Mouse (Mus musculus): ENCODE measurements around the gene Spdye4a. TPM values are rescaled to one million over a fixed set of nuclear protein-coding genes. Genes with fewer than 3 reads are reported as not detected.
"Not testable (repeated sequence)": the region's sequence is repeated elsewhere in the genome, so short reads cannot be mapped to it uniquely, and the experiment has no call there.

The Spdye4a gene
- polyA plus RNA-seq, 1 experiment from 2014 or later: not detected

- peak; percentile 98 for DNase-seq (ENCODE audit: low spot score)
Observed at GRCm38 (mm10) chr5:143235028-143235693, 8.5 kb upstream of the Spdye4a start, which contains the start of gene Zfp12. Gene Zfp12 (plus strand): TSS chr5:143235163.

GRCm38 (mm10) chr5:143222287-143222686 is 4.4 kb downstream of the Spdye4a start:
- no peak for DNase-seq (ENCODE audit: low spot score)

GRCm38 (mm10) chr5:143220996-143221395 is 5.7 kb downstream of the Spdye4a start:
- DNase-seq (ENCODE audit: low spot score): no peak

- no peak for DNase-seq (ENCODE audit: low spot score)
Observed at GRCm38 (mm10) chr5:143213832-143214231, 12.9 kb downstream of the Spdye4a start.

- DNase-seq (ENCODE audit: low spot score): no peak
Observed at GRCm38 (mm10) chr5:143205015-143205414, 21.7 kb downstream of the Spdye4a start.

GRCm38 (mm10) chr5:143196506-143196905 is 30.2 kb downstream of the Spdye4a start:
- no peak for DNase-seq (ENCODE audit: low spot score)

- DNase-seq (ENCODE audit: low spot score): no peak
Observed at GRCm38 (mm10) chr5:143195166-143195565, 31.5 kb downstream of the Spdye4a start.

DNA sequence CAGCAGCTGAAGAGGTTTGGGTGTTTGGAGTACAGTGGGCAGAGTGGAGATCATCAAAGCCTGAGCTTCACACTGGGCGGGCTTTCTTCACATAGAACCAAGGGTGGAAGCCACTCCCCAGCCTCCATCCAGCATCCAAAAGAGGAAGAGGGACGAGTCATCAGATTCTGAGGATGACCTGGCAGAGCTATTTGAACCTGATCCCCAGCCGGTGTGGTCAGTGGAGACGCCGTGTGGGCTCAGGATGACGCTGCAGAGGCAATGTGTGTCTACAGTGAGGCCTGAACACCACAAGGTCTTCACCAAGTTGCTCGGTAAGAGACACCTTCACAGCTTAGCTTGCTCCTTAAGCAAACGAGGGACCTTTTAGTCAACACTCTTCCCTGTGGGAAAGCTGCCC is 31.9 kb downstream of the Spdye4a start:
- not testable (repeated sequence) for DNase-seq (ENCODE audit: low spot score)

DNA sequence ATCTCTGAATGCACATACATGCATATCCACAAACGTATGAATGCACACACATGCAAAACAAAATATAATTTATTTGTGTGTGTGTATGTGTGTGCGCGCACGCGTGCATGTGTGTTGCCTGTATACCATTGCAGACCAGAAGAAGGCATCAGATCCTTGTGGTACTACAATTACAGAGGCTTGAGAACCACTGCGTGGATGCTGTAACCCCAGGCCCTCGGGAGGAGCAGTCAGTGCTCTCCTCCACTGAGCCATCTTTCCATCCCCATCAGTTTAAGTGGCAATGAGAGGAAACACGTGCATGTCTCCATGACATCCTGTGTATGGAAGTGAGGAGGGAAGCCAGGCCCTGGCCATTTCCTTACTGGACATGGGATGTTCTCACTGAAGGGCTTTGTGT is 33.9 kb downstream of the Spdye4a start:
- no peak for DNase-seq (ENCODE audit: low spot score)

- DNase-seq (ENCODE audit: low spot score): not testable (repeated sequence)
Observed at GRCm38 (mm10) chr5:143188014-143188413, 38.7 kb downstream of the Spdye4a start.

GRCm38 (mm10) chr5:143180255-143181076 is 46.2 kb downstream of the Spdye4a start, which contains the start of the genes Rbak and Spdye4b:
Gene Rbak (minus strand): TSS chr5:143180775.
Gene Spdye4b (plus strand): TSS chr5:143181017.
- peak; percentile 95 for DNase-seq (ENCODE audit: low spot score)

DNA sequence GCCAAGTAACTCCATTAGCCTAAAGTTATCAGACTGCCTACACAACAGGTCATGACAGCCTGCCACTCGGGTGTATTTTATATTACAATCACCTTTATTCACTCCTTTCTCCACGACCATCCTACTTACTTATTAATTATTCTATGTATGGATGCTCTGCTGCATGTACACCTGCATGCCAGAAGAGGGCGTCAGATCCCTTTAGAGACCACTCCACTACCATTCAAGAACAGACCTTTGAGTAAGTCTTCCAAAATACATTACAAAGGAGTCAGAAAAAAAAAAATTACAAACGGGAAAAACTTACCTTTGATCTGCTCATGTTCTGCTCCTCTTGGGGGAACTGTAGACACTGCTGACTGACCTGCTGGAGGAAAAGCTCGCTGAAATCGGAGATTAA is 47.5 kb downstream of the Spdye4a start:
- peak; percentile 39 for DNase-seq (ENCODE audit: low spot score)

GRCm38 (mm10) chr5:143177541-143178200 is 49.0 kb downstream of the Spdye4a start:
- DNase-seq (ENCODE audit: low spot score): no peak

GRCm38 (mm10) chr5:143175970-143176369 is 50.7 kb downstream of the Spdye4a start:
- DNase-seq (ENCODE audit: low spot score): no peak

Other genes starting within 250 kb of the Spdye4a start
- gene Rnf216, start 113.9 kb downstream of the Spdye4a start, polyA plus RNA-seq (2015; fragmentation: Nextera tagmentation; extraction: Ambion mirVana): 13.1 and 13.5 TPM in 2 replicates
- 0.03 TPM in 1 of 2 replicates, not detected in the other for gene Olfr718-ps1, start 79.3 kb downstream of the Spdye4a start, polyA plus RNA-seq (2015; fragmentation: Nextera tagmentation; extraction: Ambion mirVana)
- gene Rbak, start 46.1 kb downstream of the Spdye4a start, polyA plus RNA-seq (2015; fragmentation: Nextera tagmentation; extraction: Ambion mirVana): 8.2 and 9.1 TPM in 2 replicates
- 0.08 TPM in 1 of 2 replicates, not detected in the other for gene Spdye4b, start 45.9 kb downstream of the Spdye4a start, polyA plus RNA-seq (2015; fragmentation: Nextera tagmentation; extraction: Ambion mirVana)
- 7.9 and 8.1 TPM in 2 replicates for gene Zfp12, start 8.3 kb upstream of the Spdye4a start, polyA plus RNA-seq (2015; fragmentation: Nextera tagmentation; extraction: Ambion mirVana)
- gene Zfp316, start 43.1 kb upstream of the Spdye4a start, polyA plus RNA-seq (2015; fragmentation: Nextera tagmentation; extraction: Ambion mirVana): 0.75 and 0.78 TPM in 2 replicates
- gene Zfp853, start 66.7 kb upstream of the Spdye4a start, polyA plus RNA-seq (2015; fragmentation: Nextera tagmentation; extraction: Ambion mirVana): 0.04 and 0.08 TPM in 2 replicates
- 43.4 and 47.8 TPM in 2 replicates for gene E130309D02Rik, start 88.5 kb upstream of the Spdye4a start, polyA plus RNA-seq (2015; fragmentation: Nextera tagmentation; extraction: Ambion mirVana)
- 88.6 and 97.2 TPM in 2 replicates for gene Zdhhc4, start 102.4 kb upstream of the Spdye4a start, polyA plus RNA-seq (2015; fragmentation: Nextera tagmentation; extraction: Ambion mirVana)
- 0.05 TPM in 1 of 2 replicates, not detected in the other for gene Grid2ip, start 130.4 kb upstream of the Spdye4a start, polyA plus RNA-seq (2015; fragmentation: Nextera tagmentation; extraction: Ambion mirVana)
- 96.9 and 106 TPM in 2 replicates for gene Kdelr2, start 176.9 kb upstream of the Spdye4a start, polyA plus RNA-seq (2015; fragmentation: Nextera tagmentation; extraction: Ambion mirVana)
- 4.5 and 4.7 TPM in 2 replicates for gene Daglb, start 237.7 kb upstream of the Spdye4a start, polyA plus RNA-seq (2015; fragmentation: Nextera tagmentation; extraction: Ambion mirVana)